Mouse (Mus musculus) left cerebral cortex, adult 9 months (tissue): ENCODE measurements around the gene Got2.
"Not testable (repeated sequence)": the region's sequence is repeated elsewhere in the genome, so short reads cannot be mapped to it uniquely, and the experiment has no call there.

Experiments used
- DNase-seq, 2 experiments: peaks; one replicate each; pipeline ENCODE4 v3.0.0; 2022; ENCODE audit warnings: low spot score in 2 of 2

Got2 gene

GRCm38 (mm10) chr8:95871690-95872089, 16.7 kb downstream of the Got2 start:
- no peak for DNase-seq

GRCm38 (mm10) chr8:95864851-95865250, 23.5 kb downstream of the Got2 start:
- DNase-seq, result not testable (repeated sequence)

GRCm38 (mm10) chr8:95863761-95864440, 24.4 kb downstream of the Got2 start:
- DNase-seq, result not testable (repeated sequence)

- no peak for DNase-seq
Observed at GRCm38 (mm10) chr8:95854174-95854573, 34.2 kb downstream of the Got2 start.

- DNase-seq, result peak; percentile 74 to 88
Observed at GRCm38 (mm10) chr8:95853102-95853843, 35.1 kb downstream of the Got2 start, which contains the start of gene Slc38a7. Slc38a7 (minus strand) TSS chr8:95853539.

- no peak for DNase-seq
Observed at GRCm38 (mm10) chr8:95852290-95852689, 36.1 kb downstream of the Got2 start.

GRCm38 (mm10) chr8:95850326-95850725, 38.0 kb downstream of the Got2 start:
- DNase-seq, result no peak

- no peak for DNase-seq
Observed at GRCm38 (mm10) chr8:95848734-95849464, 39.4 kb downstream of the Got2 start.

- DNase-seq, result no peak
Observed at GRCm38 (mm10) chr8:95848061-95848551, 40.2 kb downstream of the Got2 start.

- DNase-seq, result no peak
Observed at GRCm38 (mm10) chr8:95845026-95845425, 43.3 kb downstream of the Got2 start.

GRCm38 (mm10) chr8:95843968-95844367, 44.4 kb downstream of the Got2 start:
- DNase-seq, result no peak

- DNase-seq, result no peak
Observed at GRCm38 (mm10) chr8:95841436-95841835, 46.9 kb downstream of the Got2 start.

- DNase-seq, result no peak
Observed at GRCm38 (mm10) chr8:95839289-95839688, 49.1 kb downstream of the Got2 start.

GRCm38 (mm10) chr8:95837266-95837665, 51.1 kb downstream of the Got2 start:
- DNase-seq, result no peak

- no peak for DNase-seq
Observed at GRCm38 (mm10) chr8:95835891-95836290, 52.5 kb downstream of the Got2 start.

GRCm38 (mm10) chr8:95833435-95833984, 54.8 kb downstream of the Got2 start:
- DNase-seq, result no peak

GRCm38 (mm10) chr8:95832603-95833434, 55.5 kb downstream of the Got2 start:
- peak; percentile 51 to 94 for DNase-seq

- no peak for DNase-seq
Observed at GRCm38 (mm10) chr8:95830144-95830543, 58.2 kb downstream of the Got2 start.

GRCm38 (mm10) chr8:95825162-95825561, 63.2 kb downstream of the Got2 start, which contains the start of gene Sap18b:
Sap18b (plus strand) TSS chr8:95825346.
- not testable (repeated sequence) for DNase-seq

- no peak for DNase-seq
Observed at GRCm38 (mm10) chr8:95822699-95823098, 65.6 kb downstream of the Got2 start.

GRCm38 (mm10) chr8:95822096-95822495, 66.3 kb downstream of the Got2 start:
- DNase-seq, result no peak
